Mouse (Mus musculus): ENCODE measurements around the gene Dab1.

The Dab1 gene

DNA sequence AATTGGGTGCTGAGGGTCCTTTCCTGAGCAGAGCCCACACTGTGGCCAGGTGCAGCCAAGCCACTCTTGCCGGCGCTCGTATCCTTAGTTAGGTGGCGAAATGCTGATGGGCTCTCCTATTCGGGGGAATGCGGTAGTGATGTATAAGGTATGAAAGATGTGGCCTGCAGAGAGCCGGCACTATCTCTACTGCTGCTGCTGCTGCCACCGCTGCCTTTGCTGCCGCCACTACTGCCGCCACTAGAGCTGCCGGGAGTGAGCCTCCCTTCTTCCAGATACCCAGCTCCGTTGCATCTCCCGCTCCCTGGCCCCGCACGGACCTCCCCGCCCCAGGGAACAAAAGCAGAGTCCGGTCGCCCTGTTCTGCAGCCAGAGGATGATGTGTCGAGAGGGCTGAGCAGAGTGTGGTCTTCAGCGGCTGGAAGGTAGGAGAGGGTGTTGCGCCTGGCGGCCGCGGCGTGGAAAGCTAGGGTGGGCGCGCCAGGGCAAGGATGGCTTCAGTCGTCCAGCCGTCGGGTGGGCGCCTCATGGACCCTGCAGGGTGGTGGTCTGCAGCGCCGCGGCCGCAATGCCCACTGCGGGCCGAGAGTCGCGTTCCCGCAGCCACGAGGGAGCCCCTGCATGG is at the start of gene Dab1:
Gene Dab1, plus strand, starts transcription at position 39 of the 625 bp plus-strand sequence.
- peak; percentile 56 for DNase-seq (ENCODE audit: extremely low spot score)

DNA sequence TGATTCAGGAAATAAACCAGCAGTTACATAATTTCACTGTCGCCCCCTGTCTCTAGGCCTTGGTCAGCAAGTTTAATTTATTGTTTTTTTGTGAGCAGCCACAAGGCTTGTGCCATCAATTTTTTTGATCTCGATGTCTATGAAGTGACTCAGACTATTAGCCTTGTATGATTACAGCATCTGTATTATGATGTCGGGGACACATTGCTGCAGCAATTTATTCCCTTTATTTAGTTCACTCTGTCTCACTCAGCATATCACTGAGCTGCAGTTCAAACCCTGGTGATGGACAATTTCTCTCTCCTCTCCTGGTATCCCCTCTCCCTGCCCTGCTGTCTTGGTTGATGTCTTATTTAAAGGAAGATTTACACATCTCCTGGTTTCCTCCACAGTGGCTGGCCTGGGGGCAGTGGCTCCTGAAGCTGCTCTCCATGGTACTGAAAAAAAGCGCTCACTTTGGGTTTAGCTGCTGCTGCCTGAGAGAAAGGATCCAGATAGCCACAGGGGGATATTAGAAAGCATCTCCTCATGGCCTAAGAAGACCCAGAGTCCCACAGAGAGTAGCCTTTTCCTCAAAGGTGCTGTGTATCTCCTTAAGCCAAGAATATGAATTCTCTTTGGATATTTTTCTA is 47.3 kb upstream of the Dab1 start:
- DNase-seq (ENCODE audit: extremely low spot score) = peak; percentile 56

DNA sequence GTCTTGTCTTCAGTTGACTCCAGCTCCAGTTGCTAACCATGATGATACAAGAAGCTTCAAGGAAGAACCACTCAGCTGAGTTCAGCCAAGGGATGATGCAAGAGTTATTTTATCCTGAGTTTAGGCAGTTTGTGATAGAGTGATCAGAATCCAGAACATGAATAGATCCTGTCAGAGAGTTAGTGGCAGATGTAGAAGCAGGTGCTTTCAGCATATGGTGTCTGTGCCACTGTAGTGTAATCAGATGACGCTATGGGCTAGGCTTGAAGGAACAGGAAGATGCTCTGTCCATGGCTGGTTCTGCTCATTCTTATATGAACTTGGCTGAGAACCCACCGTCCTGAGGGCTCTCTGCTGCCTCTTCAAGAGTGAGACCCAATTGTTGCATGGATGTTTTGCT is 43.6 kb upstream of the Dab1 start:
- DNase-seq (ENCODE audit: extremely low spot score) = no peak

DNA sequence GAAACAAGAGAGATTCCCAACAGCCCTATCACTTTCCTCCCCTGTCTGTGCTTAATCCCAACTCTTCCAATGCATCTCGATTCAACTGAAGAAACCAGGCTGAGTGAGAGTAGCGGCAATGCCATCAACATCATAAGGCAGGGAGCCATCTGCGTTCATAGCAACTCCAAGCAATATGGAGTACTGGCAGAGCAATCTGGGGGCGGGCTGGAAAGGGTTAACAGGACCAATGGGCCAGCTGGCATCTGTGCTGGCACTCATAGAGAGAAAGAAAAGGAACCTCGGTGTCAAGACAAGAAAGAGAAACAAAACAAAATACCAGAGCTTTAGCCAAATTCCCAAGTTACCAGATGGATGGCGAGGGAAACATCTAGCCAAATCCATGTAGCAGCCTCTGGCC is 42.9 kb upstream of the Dab1 start:
- no peak for DNase-seq (ENCODE audit: extremely low spot score)

DNA sequence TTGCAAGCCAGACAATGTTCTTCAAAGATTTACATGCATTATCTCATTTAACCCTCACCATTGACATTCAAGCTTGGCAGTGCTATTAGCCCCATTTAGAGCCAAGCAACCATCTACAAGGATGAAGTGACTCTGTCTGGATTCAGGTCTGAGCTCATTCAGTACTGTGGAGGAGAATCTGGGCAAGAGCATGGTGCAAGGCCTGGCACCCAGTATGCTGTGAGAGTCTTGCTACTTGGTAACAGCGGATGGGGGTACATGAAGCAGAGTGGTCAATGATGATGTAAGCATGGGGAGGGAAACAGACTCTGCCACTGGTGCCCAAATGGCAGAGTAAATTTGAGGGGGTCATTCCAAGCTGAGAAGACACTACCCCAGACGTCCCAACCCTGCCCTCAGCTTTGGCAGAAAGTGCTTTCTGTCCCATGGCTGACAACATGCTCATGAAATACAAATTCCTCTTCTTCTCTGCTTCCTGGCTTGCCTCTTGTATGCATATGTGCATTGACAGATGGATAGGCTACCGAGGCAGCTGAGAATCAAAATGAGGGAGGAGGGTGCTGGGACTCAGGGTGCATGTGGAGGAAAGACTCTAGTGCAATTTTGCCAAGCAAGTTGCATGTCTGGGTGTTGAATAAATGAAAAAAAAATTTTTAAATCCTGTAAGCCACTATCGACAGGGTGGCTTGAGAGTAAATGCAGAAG is 41.9 kb upstream of the Dab1 start:
- DNase-seq (ENCODE audit: extremely low spot score) = no peak

DNA sequence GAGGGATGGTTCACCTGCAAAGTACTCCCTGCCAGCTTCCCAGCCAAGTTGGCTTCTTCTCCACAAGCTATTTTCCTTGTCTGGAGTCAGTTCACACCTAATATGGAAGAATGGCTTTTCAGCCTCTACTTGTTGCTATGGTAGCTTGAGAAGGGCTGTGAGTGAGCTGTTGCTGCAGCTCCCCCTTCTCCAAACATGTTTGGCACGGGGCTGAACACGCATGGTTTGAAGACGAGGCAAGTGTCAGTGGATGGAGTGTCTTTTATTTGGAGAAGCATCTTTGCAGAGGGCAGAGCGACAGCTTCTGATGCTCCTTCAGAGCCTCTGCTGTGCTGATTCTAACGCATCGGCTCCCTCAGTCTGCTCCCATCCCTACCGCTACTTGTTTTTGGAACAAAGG is 41.3 kb upstream of the Dab1 start:
- no peak for DNase-seq (ENCODE audit: extremely low spot score)

DNA sequence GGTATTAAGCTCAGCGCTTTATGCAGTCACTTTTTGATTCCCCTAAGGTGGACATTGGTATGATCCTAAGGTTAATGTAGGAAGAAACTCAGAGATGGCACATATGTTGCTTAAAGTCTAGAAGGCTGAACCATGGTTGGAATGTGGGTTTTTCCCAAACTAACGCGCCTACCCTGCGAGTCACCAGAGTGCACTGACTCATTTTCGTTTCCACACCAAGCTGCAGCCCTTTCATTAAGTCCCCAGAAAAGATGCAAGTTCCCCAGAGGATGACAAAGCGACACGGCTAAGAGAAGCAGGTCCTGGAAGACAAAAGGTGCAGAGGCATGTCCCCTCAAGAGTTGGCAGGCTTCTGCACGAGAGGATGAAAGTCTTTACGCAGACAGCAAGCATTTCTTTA is 39.1 kb upstream of the Dab1 start:
- no peak for DNase-seq (ENCODE audit: extremely low spot score)

DNA sequence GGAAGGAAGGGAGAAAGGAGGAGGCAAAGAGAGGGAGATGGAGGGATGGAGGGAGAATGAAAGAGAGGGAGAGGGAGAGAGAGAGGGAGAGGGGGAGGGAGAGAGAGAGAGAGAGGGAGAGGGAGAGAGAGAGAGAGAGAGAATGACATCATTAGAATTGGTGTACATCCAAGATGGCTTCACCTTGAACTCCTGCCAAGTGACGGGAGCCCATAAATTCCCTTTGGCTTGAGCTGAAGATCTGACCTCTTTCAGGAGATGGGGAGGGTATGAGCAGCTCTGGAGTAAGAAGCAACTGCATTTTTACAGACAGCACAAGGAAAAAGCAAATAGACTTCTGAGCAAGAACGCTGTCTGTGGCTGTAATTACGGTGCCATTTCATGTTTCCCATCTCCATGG is 4.1 kb upstream of the Dab1 start:
- no peak for DNase-seq (ENCODE audit: extremely low spot score)

DNA sequence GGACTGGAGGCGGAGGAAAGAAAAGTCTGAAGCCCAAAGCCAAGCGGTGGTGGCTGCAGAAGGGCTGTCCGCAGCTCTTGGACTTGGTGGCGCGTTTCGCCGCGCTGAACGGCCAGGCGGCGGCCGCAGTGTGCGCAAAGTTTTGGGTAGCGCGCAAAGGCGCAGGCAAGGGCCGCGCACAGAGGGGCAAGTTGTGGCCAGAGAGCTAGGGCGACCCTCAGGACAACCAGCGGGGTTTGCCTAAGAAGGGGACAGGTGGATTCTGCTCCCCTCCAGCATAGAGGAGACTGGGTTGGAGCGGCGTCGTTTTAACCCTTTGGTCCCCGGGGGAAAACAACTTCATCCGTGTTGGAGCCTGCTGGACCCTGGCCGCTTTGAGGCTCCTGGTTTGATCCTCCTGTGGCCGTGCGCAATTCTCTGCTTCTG is 800 bp downstream of the Dab1 start:
- peak; percentile 58 for DNase-seq (ENCODE audit: extremely low spot score)

DNA sequence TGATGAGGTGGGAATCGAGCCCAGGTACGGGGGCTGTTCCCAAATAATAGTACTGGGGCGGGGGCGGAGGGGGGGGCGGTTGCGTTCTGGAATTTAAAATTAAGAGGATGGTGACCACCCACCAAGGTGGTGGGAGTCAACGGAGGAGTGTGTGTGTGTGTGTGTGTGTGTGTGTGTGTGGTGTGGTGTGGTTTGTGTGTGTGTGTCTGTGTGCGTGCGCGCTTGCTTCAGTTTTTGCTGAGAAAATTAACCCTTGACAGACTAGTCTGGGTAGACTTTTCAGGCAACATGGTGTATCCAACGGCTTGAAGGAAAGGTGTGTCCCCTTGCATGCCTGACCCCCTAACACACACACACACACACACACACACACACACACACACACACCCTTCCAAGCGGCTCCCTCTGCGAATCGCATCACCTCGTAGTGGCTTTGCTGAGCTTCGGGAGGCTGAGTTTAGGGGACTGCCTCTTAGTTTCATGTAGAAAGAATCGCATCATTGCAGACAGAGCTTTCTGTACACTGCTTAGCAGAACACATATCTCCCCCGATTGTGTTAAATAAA is 1.5 kb downstream of the Dab1 start:
- DNase-seq (ENCODE audit: extremely low spot score) = no peak

DNA sequence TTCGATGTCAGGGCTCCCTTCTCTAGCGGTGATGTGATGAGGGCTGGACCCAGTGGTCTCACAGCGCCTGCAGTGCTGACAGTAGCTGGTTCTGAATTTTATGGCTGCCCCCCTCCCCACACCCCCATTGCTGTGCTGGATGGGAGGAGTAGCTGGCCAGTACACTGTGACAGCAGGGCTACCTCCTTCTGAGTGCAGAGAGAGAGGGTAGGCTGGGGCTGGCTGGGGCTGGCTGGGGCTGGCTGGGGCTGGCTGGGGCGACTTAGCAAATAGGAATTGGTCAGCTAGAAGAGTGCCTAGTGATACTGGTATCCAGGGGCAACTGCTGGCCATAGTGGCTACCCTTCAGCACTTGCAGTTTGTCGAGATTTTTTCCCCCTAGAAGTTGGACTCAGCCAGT is 2.4 kb downstream of the Dab1 start:
- no peak for DNase-seq (ENCODE audit: extremely low spot score)

DNA sequence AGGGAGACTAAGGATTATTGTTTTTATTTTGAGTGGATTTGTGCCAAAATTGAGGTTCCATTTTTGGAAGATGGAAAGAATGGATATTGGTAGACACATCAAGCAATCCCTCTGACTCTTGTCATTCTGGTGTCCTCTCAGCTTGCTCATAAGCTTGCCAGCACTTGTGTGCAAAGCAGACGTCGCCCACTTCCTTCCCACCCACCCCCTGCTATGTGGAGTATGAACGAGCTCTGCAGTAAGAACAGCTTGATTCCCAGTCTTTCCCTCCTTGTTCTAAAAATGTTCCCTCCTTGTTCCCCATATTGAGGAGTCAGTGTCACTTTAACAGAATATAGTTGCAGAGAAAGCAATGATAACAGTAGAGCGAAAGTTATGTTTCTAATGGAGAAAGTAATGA is 11.0 kb downstream of the Dab1 start:
- DNase-seq (ENCODE audit: extremely low spot score) = no peak

DNA sequence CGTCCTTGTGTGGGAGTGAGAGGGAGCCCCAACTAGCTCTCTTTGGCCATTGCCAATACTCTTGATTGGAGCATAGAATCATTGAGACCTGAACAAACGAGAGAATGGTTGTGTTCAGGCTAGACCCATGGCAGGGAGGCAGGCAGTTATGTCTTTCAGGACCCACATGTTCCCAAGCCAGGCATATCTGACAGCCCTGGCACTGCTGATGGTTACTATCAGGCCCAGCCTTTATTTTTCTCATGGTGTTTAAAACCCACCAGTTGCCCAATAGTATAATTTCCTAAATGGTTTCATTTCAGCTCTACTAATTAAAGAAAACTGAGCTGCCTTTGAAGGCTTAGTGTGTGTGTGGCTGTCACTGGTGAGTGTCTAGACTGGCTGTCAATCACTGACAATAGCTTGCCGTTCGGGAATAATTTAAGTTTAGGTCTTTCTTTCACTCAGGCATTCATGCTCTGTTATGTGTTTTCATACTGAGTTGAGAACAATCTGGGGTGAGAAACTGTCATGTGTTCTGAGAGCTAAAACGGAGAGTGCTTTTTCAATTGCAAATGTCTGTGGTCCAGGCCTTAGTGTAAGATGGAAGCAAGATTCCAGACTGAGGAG is 17.1 kb downstream of the Dab1 start:
- DNase-seq (ENCODE audit: extremely low spot score) = no peak

DNA sequence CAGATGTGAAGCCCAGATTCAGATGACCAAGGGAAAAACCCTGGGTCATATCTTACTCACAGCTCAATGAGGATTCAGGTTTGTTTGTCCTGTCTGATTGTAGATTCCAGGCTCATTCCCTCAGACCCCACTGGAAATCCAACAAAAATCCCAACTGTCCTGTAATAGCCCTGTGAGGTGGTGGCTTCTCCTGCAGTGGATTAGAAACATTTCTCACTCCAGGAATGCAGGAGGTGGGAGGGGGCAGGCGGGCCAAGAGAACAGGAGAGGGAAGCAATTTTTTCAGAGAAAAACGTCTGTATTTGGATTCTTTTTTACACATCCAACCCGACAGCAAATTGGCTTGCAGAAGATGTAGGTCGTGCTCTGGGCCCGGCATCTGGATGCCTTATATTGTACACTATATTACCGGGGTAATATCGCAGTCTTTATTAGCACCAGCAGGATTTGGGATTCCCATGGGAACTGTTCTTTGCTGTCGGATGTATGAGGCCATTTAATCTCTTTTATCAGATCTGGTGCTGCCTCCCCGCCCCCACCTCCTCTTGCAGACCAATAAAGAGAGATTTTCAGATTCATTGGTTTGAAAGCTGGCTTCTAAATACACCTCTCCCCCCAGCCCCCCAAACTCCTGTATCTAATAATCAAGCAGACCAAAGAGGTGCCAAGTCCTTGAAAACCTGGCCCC is 29.2 kb downstream of the Dab1 start:
- DNase-seq (ENCODE audit: extremely low spot score) = no peak

DNA sequence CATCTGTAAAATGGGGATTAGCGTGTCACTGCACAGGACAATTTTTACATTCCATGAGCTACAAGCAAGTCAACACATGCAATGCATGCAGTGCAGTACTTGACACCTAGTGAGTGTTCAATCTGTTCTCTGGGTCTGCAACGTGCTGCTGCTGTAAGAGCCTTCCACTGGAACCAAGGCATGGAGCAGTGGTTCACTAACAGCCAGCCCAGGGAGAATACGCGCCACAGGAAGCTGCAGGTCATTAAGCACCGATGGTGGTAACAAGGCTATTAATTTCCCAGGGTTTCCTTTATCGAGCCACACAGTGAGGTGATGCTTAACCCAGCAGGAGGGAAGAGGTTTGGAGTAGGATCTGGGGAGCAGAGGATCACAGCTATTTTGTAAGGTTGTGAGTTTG is 36.6 kb downstream of the Dab1 start:
- no peak for DNase-seq (ENCODE audit: extremely low spot score)

DNA sequence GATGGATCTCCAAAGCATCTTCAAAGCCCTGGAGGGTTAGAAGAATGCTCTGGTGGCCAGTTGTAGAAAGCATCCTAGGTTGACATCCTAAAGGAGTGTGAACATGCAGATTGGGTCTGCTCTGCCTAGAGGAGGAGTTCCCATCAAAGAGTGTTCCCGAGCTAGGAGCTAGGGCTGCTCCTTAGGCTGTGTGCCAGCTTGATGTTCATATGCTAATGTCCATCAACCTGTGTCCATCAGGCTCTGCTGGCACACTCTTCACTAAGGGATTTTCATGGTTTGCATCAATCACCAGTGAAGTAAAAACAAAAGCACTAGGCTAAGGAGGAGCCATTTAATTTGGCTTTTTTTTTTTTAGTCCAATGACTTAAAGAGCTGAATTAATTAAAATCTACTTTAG is 42.2 kb downstream of the Dab1 start:
- no peak for DNase-seq (ENCODE audit: extremely low spot score)

DNA sequence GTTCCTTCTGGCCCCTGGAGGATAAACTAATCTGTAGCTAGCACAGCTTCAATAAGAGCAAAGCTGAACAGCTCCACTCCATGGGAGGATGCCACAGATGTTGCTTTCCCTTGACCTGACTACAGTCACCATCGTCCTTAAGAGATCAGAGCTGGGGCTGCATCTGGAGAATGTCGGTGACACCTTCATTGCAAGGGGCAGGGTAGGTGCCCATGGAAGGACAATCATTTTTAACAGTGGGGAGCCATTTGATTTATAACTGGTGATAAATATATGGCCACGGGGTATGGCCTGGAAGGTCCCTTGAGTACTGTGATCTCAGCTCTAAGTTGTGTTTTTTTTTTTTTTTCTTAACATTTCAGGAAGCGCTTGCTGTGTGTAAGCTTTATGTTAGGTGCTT is 48.3 kb downstream of the Dab1 start:
- no peak for DNase-seq (ENCODE audit: extremely low spot score)

DNA sequence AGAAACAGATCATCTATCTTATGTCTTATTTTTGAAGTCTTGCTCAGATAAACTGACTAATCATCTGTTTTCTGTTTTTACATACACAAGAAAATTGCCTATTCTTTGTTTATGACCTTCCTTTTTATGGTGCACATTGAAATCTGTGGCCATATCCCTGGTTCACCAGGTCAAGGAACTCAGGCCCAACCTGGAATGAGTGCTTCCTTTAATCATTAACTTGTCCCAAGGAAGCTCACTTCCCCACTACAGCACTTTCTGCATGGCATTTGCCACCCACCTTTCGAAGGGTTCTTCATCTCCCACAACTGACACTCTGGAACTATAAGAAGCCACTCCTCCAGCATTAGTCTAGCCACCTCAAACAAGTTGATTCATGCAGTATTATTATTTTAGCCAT is 58.0 kb downstream of the Dab1 start:
- no peak for DNase-seq (ENCODE audit: extremely low spot score)

DNA sequence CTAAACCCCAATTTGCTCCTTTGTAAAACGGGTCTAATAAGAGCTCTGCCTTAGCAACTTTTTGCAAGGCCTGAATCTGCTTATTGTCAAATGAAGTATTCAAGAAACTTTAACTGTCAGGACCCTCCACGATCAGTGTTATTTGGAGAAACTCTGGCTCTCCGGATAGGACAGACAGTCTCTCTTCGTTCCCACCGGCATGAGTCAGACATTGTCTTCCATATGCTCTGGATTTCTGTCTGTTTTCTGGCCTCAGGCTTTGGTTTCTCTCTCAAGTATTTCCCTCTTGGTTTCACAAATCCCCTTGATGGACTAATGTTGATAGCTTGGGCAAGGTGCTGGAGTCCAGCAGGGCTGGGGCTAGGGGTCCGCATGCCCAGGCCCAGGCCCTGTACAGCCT is 59.3 kb downstream of the Dab1 start:
- DNase-seq (ENCODE audit: extremely low spot score) = no peak

DNA sequence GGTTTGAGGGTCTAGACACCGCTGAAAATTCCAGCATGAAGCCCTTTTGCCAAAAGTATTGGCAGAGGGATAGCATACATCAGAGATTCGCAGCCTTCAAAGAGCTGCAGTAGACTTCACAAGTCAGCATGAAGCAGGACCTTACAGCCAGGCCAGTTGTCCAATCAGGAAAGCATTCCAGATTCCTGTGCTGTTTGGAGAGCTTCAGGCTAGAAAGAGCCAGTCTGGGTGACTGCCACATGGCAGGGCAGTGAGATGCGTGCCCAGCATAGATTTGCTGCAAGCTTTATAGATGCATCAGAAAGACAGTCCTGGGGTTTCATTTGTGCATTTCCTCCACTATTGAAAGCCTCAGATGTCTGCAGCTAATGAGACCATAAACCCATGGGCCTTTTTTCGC is 66.0 kb downstream of the Dab1 start:
- no peak for DNase-seq (ENCODE audit: extremely low spot score)

DNA sequence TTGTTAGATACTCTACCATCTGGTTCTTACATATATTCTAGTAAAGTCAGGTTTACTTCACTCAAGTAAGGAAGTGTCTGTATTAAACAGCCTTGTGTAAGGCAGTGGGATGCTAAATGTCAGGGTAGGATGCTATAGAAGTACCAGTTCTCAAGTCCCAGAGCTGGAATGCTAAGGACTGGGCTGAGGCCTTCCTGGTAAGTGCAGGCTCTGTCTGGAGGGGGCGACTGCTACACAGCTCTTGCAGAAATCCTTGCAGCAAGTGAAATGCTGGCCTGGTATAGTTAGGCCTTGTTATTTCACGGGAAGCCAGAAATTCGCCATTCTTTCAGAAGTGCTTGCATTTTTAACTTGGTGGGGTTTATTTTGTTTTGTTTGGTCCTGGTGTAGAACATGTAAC is 72.6 kb downstream of the Dab1 start:
- no peak for DNase-seq (ENCODE audit: extremely low spot score)

DNA sequence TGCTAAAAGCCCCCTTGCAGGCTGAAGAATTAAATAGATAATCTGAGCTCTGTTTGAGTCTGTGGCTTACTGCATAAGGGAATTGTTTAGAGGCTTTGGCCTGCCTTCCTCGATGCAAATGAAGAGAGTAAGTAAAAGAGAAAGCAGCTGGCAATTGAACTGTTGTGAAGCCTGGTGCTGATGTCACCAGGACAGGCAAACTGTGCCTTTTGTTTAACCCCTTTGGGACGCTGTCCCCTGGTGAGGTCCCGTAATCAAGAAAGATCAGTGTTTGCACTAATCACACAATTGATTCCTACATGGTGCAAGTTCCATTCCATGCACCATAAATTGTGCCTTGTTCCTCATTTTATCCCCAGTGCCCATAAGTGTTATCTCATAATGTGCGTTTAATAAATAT is 80.6 kb downstream of the Dab1 start:
- DNase-seq (ENCODE audit: extremely low spot score) = no peak

All from embryo, embryonic 9.5 days (tissue).